Mouse (Mus musculus) spleen, adult 2 months (tissue): ENCODE measurements around the gene Ctnnb1. TPM values are rescaled to one million over a fixed set of nuclear protein-coding genes. Genes with fewer than 3 reads are reported as not detected.

ENCODE experiments used
- DNase-seq, 2 experiments: peaks; one replicate each; pipeline versions ENCODE4 v3.0.0 to v3.0.0-alpha.2; 2012 to 2021; ENCODE audit warnings: low spot score in 2 of 2, low read depth in 1 of 2
- H3K27ac ChIP-seq: fragments of 200-500 bp; 2 replicates; pipeline ENCODE4 v1.5.1; 2012; ENCODE audit warnings: low read length, inconsistent platforms; ENCODE audit not compliant: insufficient read depth
- H3K27me3 ChIP-seq: fragments of 200-500 bp; 2 replicates; pipeline ENCODE4 v1.6.1; 2012; ENCODE audit warnings: mild to moderate bottlenecking, moderate library complexity, low read length, inconsistent platforms; ENCODE audit not compliant: control insufficient read depth, insufficient read depth
- H3K36me3 ChIP-seq: fragments of 200-500 bp; 2 replicates; pipeline ENCODE4 v1.6.1; 2012; ENCODE audit warnings: mild to moderate bottlenecking, low read length, inconsistent platforms; ENCODE audit not compliant: control insufficient read depth, insufficient read depth
- H3K4me1 ChIP-seq: fragments of 200-500 bp; 2 replicates; pipeline ENCODE4 v1.6.1; 2011; ENCODE audit warnings: inconsistent platforms; ENCODE audit not compliant: control insufficient read depth, insufficient read depth, insufficient read length
- H3K4me3 ChIP-seq: fragments of 200-500 bp; 2 replicates; pipeline ENCODE4 v1.5.1; 2011; ENCODE audit warnings: mild to moderate bottlenecking, inconsistent platforms; ENCODE audit not compliant: insufficient read depth, insufficient read length; ENCODE audit errors: extremely low read depth
- CTCF ChIP-seq: fragments of 200-500 bp; IDR thresholded peaks from 2 replicates; pipeline ENCODE4 v1.5.1; 2011; ENCODE audit warnings: mild to moderate bottlenecking, inconsistent platforms; ENCODE audit not compliant: insufficient read depth, insufficient read length, insufficient replicate concordance; ENCODE audit errors: extremely low read depth
- POLR2A ChIP-seq: fragments of 200-500 bp; IDR thresholded peaks from 2 replicates; pipeline ENCODE4 v1.6.1; 2011; ENCODE audit warnings: low read depth, low read length, inconsistent platforms
- WGBS: fragments of 180-500 bp; shearing (Covaris S2); methylation state at CpG from one replicate; pipeline ENCODE4 v1.1.7; 2018; 5-methylcytosine and 5-hydroxymethylcytosine counted together
- polyA plus RNA-seq: library from polyadenylated mRNA; depleted of rRNA; stranded (reverse); fragments of >200 nt; gene quantifications from 2 replicates; pipeline ENCODE4 v1.2.3, GENCODE M21; 2012

The Ctnnb1 gene
- polyA plus RNA-seq, 1 experiment = 62.5 TPM

DNA sequence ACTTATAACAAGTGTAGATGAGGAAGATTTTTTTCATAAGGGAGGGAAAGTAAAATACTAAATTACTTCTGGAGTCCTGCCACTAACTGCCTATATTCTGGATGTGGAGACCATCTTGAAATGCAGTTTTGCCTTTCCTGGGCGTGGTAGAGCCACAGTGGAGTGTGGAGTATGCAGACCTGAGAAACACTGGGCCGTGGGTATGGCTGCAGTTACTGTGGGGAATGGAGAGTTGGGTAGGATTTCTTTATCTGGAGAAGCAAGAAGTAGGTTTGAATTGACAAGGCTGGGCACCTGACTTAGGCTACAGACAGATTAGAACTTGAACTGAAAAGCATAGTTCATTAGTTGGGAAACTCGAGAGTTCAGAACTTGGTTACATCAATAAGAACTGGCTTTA is 15.2 kb downstream of the Ctnnb1 start:
- 58% methylated on average over 3 of the region's 3 CpGs for WGBS
- no peak for DNase-seq
- peaks cover 37% of the 10 kb centered on the region for H3K4me1 ChIP-seq
- H3K4me3 ChIP-seq = no peak overlapping the region
- TF ChIP-seq CTCF (no peak), POLR2A (no peak)
- H3K27me3 ChIP-seq = no peaks in the 10 kb centered on the region
- H3K27ac ChIP-seq = no peak overlapping the region
- no peaks in the 10 kb centered on the region for H3K36me3 ChIP-seq

GRCm38 (mm10) chr9:120946131-120946530 is 17.1 kb downstream of the Ctnnb1 start:
- WGBS = 80% methylated on average over 8 of the region's 8 CpGs
- TF ChIP-seq CTCF (no peak), POLR2A (no peak)
- no peak overlapping the region for H3K4me3 ChIP-seq
- no peak overlapping the region for H3K27ac ChIP-seq
- DNase-seq = no peak
- H3K4me1 ChIP-seq = peaks cover 27% of the 10 kb centered on the region
- no peaks in the 10 kb centered on the region for H3K27me3 ChIP-seq
- H3K36me3 ChIP-seq = peaks cover 10% of the 10 kb centered on the region

DNA sequence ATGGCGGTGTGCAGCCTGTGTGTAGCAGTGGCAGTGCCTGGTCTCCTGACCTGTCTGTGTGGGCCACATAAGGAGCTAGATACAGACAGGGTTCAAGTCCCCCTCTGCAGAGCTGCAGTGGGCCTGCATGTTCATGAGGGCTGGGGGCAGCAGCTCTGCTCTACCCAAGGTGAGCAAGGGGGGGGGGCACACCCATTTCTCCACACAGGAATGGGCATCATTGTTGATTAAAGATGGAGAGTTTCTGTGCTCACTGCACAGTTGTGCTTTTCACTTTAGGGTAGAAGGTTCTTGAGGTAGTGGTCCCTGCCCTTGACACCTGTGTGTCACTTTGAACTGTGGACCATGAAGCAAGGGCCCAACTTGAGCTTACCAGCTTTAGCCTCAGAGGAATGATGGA is 19.8 kb downstream of the Ctnnb1 start:
- Histone ChIP-seq H3K36me3 (peaks cover 36% of the 10 kb centered on the region), H3K27ac (no peak overlapping the region), H3K27me3 (no peaks in the 10 kb centered on the region), H3K4me1 (peaks cover 6% of the 10 kb centered on the region), H3K4me3 (no peak overlapping the region)
- WGBS = 100% methylated on average over 1 of the region's 1 CpGs
- TF ChIP-seq CTCF = no peak
- no peak for TF ChIP-seq POLR2A
- DNase-seq = no peak

DNA sequence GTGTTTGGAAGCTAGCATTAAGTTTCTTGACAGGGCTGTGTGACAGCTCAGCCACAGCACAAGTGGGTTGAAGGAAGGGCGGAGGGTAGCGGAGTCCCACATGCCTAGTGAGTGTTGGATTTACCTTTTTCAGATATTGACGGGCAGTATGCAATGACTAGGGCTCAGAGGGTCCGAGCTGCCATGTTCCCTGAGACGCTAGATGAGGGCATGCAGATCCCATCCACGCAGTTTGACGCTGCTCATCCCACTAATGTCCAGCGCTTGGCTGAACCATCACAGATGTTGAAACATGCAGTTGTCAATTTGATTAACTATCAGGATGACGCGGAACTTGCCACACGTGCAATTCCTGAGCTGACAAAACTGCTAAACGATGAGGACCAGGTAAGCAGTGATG is 21.7 kb downstream of the Ctnnb1 start:
- H3K4me3 ChIP-seq = no peak overlapping the region
- TF ChIP-seq CTCF = no peak
- no peak for TF ChIP-seq POLR2A
- H3K4me1 ChIP-seq = no peaks in the 10 kb centered on the region
- peaks cover 54% of the 10 kb centered on the region for H3K36me3 ChIP-seq
- DNase-seq = no peak
- WGBS = 93% methylated on average over 12 of the region's 12 CpGs
- H3K27me3 ChIP-seq = no peaks in the 10 kb centered on the region
- H3K27ac ChIP-seq = no peak overlapping the region

DNA sequence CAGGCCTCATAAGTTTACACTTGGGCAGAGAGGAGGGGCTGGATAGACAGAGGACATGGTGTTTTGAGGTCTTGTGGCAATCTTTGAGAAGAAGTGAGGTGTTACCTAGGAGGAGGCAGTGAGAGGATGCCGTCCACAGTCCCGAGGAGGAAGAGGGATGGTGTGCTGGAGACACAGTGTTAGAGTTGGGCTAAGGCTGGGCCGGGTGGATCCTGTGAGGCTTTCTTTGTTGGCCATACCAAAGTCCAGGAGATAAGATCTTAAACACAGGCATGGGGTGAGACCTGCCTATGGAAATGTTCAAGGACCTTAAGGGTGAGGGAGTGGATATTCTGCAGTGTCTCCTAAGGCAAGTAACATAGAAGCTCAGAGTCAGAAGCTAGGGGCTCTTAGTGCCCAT is 22.9 kb downstream of the Ctnnb1 start:
- no peak overlapping the region for H3K27ac ChIP-seq
- no peak overlapping the region for H3K4me3 ChIP-seq
- no peak for DNase-seq
- WGBS = 96% methylated on average over 3 of the region's 3 CpGs
- TF ChIP-seq POLR2A = no peak
- H3K4me1 ChIP-seq = no peaks in the 10 kb centered on the region
- H3K36me3 ChIP-seq = peaks cover 63% of the 10 kb centered on the region
- H3K27me3 ChIP-seq = no peaks in the 10 kb centered on the region

GRCm38 (mm10) chr9:120958051-120958450 is 29.0 kb downstream of the Ctnnb1 start:
- TF ChIP-seq POLR2A (no peak), CTCF (no peak)
- 92% methylated on average over 5 of the region's 5 CpGs for WGBS
- Histone ChIP-seq H3K27me3 (no peaks in the 10 kb centered on the region), H3K4me3 (no peak overlapping the region), H3K27ac (no peak overlapping the region), H3K36me3 (peaks cover 67% of the 10 kb centered on the region), H3K4me1 (peaks cover 5% of the 10 kb centered on the region; the same call in 1 of the 2 replicates)
- DNase-seq = no peak

DNA sequence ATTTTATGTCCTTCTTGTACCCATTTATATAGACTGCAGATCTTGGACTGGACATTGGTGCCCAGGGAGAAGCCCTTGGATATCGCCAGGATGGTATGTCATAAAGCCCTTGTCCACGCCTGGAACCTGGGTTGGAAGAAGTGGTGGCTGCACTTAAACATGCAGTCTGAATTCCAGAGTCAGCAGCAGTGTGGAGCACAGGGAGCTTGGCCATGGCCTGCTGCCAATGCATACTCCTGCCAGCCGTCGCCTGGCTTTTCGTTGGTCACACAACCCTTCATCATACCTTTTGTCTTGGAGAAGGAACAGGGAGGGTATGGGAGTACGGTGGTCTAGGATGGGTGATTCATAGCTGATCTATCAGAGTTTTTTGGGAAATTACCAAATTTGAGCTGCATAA is 29.5 kb downstream of the Ctnnb1 start:
- H3K36me3 ChIP-seq = peaks cover 64% of the 10 kb centered on the region
- H3K27me3 ChIP-seq = no peaks in the 10 kb centered on the region
- DNase-seq = no peak
- TF ChIP-seq CTCF = no peak
- no peak for TF ChIP-seq POLR2A
- 90% methylated on average over 6 of the region's 6 CpGs for WGBS
- H3K4me1 ChIP-seq = peaks cover 5% of the 10 kb centered on the region; the same call in 1 of the 2 replicates
- no peak overlapping the region for H3K4me3 ChIP-seq
- H3K27ac ChIP-seq = no peak overlapping the region
